Mouse (Mus musculus): ENCODE data around the gene Npcd. TPM values are rescaled to one million over a fixed set of nuclear protein-coding genes. Genes with fewer than 3 reads are reported as not detected.
A peak's percentile ranks its signal among the peaks of the same experiment; 100 is the strongest.

The Npcd gene
- polyA plus RNA-seq, 1 experiment from 2014 or later = not detected

- ATAC-seq (ENCODE audit: low read depth) = no peak
- no peaks in the 10 kb centered on the region for H3K9me3 ChIP-seq (ENCODE audit: control insufficient read depth, low read length)
- H3K4me2 ChIP-seq (ENCODE audit: low read depth, low read length) = no peak overlapping the region
- H3K27me3 ChIP-seq (replicated peaks; ENCODE audit: control insufficient read depth, insufficient read depth, low read length) = no peaks in the 10 kb centered on the region
- DNase-seq (ENCODE audit: low spot score) = no peak
- no peaks in the 10 kb centered on the region for H3K4me1 ChIP-seq (ENCODE audit: control insufficient read depth, insufficient read depth, low read length)
- no peak overlapping the region for H3K4me3 ChIP-seq (ENCODE audit: low read depth, low read length)
- H3K36me3 ChIP-seq (ENCODE audit: control insufficient read depth, insufficient read depth, low read length) = no peaks in the 10 kb centered on the region
- 28% methylated on average over 19 of the region's 19 CpGs for WGBS
- no peak overlapping the region for H3K9ac ChIP-seq (ENCODE audit: low read depth, low read length)
- no peak overlapping the region for H3K27ac ChIP-seq (replicated peaks; ENCODE audit: low read depth, low read length)
Observed at GRCm38 (mm10) chr15:79792455-79792854, 41.6 kb downstream of the Npcd start.

DNA sequence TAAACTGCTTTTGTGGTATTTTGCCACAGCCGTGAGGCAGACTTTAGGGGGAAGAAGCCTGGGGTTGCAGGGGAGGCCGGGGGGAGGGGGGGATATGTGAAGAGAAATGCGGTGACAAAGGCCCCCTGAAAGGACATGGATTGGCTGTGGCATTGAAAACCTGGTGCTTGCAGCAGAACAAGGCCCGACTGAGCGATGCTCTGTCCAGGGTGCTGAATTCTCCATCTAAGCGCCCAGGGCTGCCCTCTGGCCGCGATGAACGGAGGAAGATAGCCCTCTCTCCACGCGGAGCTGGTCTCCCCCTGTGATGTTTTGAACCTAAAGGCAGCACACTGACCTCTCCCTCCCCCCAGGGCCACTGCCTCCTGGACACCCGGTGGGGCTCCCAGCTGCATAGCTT, 42.5 kb downstream of the Npcd start:
- Histone ChIP-seq H3K4me3 (ENCODE audit: low read depth, low read length) (no peak overlapping the region), H3K4me2 (ENCODE audit: low read depth, low read length) (no peak overlapping the region), H3K27ac (replicated peaks; ENCODE audit: low read depth, low read length) (no peak overlapping the region), H3K4me1 (ENCODE audit: control insufficient read depth, insufficient read depth, low read length) (no peaks in the 10 kb centered on the region), H3K36me3 (ENCODE audit: control insufficient read depth, insufficient read depth, low read length) (no peaks in the 10 kb centered on the region), H3K9me3 (ENCODE audit: control insufficient read depth, low read length) (no peaks in the 10 kb centered on the region), H3K9ac (ENCODE audit: low read depth, low read length) (no peak overlapping the region), H3K27me3 (replicated peaks; ENCODE audit: control insufficient read depth, insufficient read depth, low read length) (no peaks in the 10 kb centered on the region)
- ATAC-seq (ENCODE audit: low read depth) = no peak
- DNase-seq (ENCODE audit: low spot score) = peak; percentile 74
- WGBS = 6% methylated on average over 6 of the region's 12 CpGs

DNA sequence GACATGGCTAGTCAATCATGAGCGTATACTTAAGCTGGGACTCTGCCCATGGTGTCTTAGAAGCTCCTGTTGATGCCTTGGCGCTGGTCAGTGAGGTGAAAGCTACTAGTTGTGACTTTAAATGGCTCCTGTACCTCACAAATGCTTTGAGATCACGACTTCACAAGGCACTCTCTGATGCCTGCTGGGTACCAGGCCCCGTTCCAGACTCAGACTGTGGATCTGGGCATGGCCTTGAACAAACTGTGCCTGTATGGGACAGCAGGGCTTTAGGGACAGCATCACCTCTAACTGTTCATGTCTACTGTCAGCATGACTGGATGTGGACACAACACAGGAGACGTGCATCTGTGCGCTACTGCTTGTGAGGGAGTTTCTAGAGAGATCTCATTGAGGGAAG, 43.1 kb downstream of the Npcd start:
- no peaks in the 10 kb centered on the region for H3K4me1 ChIP-seq (ENCODE audit: control insufficient read depth, insufficient read depth, low read length)
- no peak overlapping the region for H3K9ac ChIP-seq (ENCODE audit: low read depth, low read length)
- no peaks in the 10 kb centered on the region for H3K27me3 ChIP-seq (replicated peaks; ENCODE audit: control insufficient read depth, insufficient read depth, low read length)
- no peak overlapping the region for H3K27ac ChIP-seq (replicated peaks; ENCODE audit: low read depth, low read length)
- no peak overlapping the region for H3K4me2 ChIP-seq (ENCODE audit: low read depth, low read length)
- 76% methylated on average over 6 of the region's 6 CpGs for WGBS
- ATAC-seq (ENCODE audit: low read depth) = no peak
- no peaks in the 10 kb centered on the region for H3K9me3 ChIP-seq (ENCODE audit: control insufficient read depth, low read length)
- no peak for DNase-seq (ENCODE audit: low spot score)
- no peak overlapping the region for H3K4me3 ChIP-seq (ENCODE audit: low read depth, low read length)
- no peaks in the 10 kb centered on the region for H3K36me3 ChIP-seq (ENCODE audit: control insufficient read depth, insufficient read depth, low read length)

GRCm38 (mm10) chr15:79790111-79790510, 43.9 kb downstream of the Npcd start:
- Histone ChIP-seq H3K9me3 (ENCODE audit: control insufficient read depth, low read length) (no peaks in the 10 kb centered on the region), H3K4me3 (ENCODE audit: low read depth, low read length) (no peak overlapping the region), H3K27ac (replicated peaks; ENCODE audit: low read depth, low read length) (no peak overlapping the region), H3K9ac (ENCODE audit: low read depth, low read length) (no peak overlapping the region), H3K4me2 (ENCODE audit: low read depth, low read length) (no peak overlapping the region), H3K36me3 (ENCODE audit: control insufficient read depth, insufficient read depth, low read length) (no peaks in the 10 kb centered on the region), H3K27me3 (replicated peaks; ENCODE audit: control insufficient read depth, insufficient read depth, low read length) (no peaks in the 10 kb centered on the region), H3K4me1 (ENCODE audit: control insufficient read depth, insufficient read depth, low read length) (no peaks in the 10 kb centered on the region)
- ATAC-seq (ENCODE audit: low read depth) (no peak), DNase-seq (ENCODE audit: low spot score) (no peak)
- WGBS = 58% methylated on average over 8 of the region's 8 CpGs

DNA sequence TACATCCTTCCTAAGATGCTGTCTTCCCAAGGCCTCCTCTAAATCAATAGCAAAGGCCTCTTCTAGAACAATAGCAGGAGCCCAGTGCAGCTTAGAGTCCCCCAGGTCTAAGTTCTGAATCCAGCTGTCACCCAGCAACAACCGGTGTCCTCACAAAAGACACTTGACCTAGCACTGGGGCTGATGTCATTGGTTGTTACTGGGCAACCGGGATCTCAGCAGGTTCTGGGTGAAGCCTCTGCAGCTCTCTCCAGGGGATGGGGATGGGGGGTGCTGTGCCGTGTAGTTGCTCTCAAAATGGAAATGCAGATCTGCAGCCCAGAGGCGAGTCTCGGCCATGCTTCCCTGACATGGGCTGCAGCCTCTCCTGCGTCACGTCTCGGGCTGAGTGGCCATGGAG, 46.2 kb downstream of the Npcd start:
- H3K9ac ChIP-seq (ENCODE audit: low read depth, low read length) = no peak overlapping the region
- no peaks in the 10 kb centered on the region for H3K27me3 ChIP-seq (replicated peaks; ENCODE audit: control insufficient read depth, insufficient read depth, low read length)
- WGBS = 56% methylated on average over 8 of the region's 8 CpGs
- no peaks in the 10 kb centered on the region for H3K4me1 ChIP-seq (ENCODE audit: control insufficient read depth, insufficient read depth, low read length)
- H3K4me3 ChIP-seq (ENCODE audit: low read depth, low read length) = no peak overlapping the region
- ATAC-seq (ENCODE audit: low read depth) = no peak; the same call in 1 of the 2 replicates
- no peaks in the 10 kb centered on the region for H3K36me3 ChIP-seq (ENCODE audit: control insufficient read depth, insufficient read depth, low read length)
- H3K27ac ChIP-seq (replicated peaks; ENCODE audit: low read depth, low read length) = no peak overlapping the region
- DNase-seq (ENCODE audit: low spot score) = no peak
- no peaks in the 10 kb centered on the region for H3K9me3 ChIP-seq (ENCODE audit: control insufficient read depth, low read length)
- H3K4me2 ChIP-seq (ENCODE audit: low read depth, low read length) = no peak overlapping the region

GRCm38 (mm10) chr15:79785056-79785455, 49.0 kb downstream of the Npcd start:
- Histone ChIP-seq H3K4me3 (ENCODE audit: low read depth, low read length) (no peak overlapping the region), H3K9ac (ENCODE audit: low read depth, low read length) (no peak overlapping the region), H3K4me2 (ENCODE audit: low read depth, low read length) (no peak overlapping the region), H3K36me3 (ENCODE audit: control insufficient read depth, insufficient read depth, low read length) (no peaks in the 10 kb centered on the region), H3K27ac (replicated peaks; ENCODE audit: low read depth, low read length) (no peak overlapping the region), H3K4me1 (ENCODE audit: control insufficient read depth, insufficient read depth, low read length) (no peaks in the 10 kb centered on the region), H3K27me3 (replicated peaks; ENCODE audit: control insufficient read depth, insufficient read depth, low read length) (no peaks in the 10 kb centered on the region), H3K9me3 (ENCODE audit: control insufficient read depth, low read length) (no peaks in the 10 kb centered on the region)
- 54% methylated on average over 1 of the region's 1 CpGs for WGBS
- DNase-seq (ENCODE audit: low spot score) = no peak
- ATAC-seq (ENCODE audit: low read depth) = no peak

GRCm38 (mm10) chr15:79777749-79778148, 56.3 kb downstream of the Npcd start, which contains the start of gene Dnal4:
Gene Dnal4 (minus strand): TSS chr15:79777849.
- Histone ChIP-seq H3K9me3 (ENCODE audit: control insufficient read depth, low read length) (no peaks in the 10 kb centered on the region), H3K27ac (replicated peaks; ENCODE audit: low read depth, low read length) (no peak within 1 kb of the TSS), H3K4me1 (ENCODE audit: control insufficient read depth, insufficient read depth, low read length) (peaks cover 10% of the 10 kb centered on the region), H3K4me2 (ENCODE audit: low read depth, low read length) (no peak within 1 kb of the TSS), H3K9ac (ENCODE audit: low read depth, low read length) (no peak within 1 kb of the TSS), H3K4me3 (ENCODE audit: low read depth, low read length) (no peak within 1 kb of the TSS), H3K27me3 (replicated peaks; ENCODE audit: control insufficient read depth, insufficient read depth, low read length) (no peaks in the 10 kb centered on the region), H3K36me3 (ENCODE audit: control insufficient read depth, insufficient read depth, low read length) (no peaks in the 10 kb centered on the region)
- no peak for ATAC-seq (ENCODE audit: low read depth)
- DNase-seq (ENCODE audit: low spot score) = no peak

- ATAC-seq (ENCODE audit: low read depth) (no peak), DNase-seq (ENCODE audit: low spot score) (no peak)
- Histone ChIP-seq H3K4me2 (ENCODE audit: low read depth, low read length) (no peak overlapping the region), H3K36me3 (ENCODE audit: control insufficient read depth, insufficient read depth, low read length) (no peaks in the 10 kb centered on the region), H3K4me3 (ENCODE audit: low read depth, low read length) (no peak overlapping the region), H3K4me1 (ENCODE audit: control insufficient read depth, insufficient read depth, low read length) (peaks cover 10% of the 10 kb centered on the region), H3K9ac (ENCODE audit: low read depth, low read length) (no peak overlapping the region), H3K9me3 (ENCODE audit: control insufficient read depth, low read length) (no peaks in the 10 kb centered on the region), H3K27me3 (replicated peaks; ENCODE audit: control insufficient read depth, insufficient read depth, low read length) (no peaks in the 10 kb centered on the region), H3K27ac (replicated peaks; ENCODE audit: low read depth, low read length) (no peak overlapping the region)
- 65% methylated on average over 7 of the region's 7 CpGs for WGBS
Observed at GRCm38 (mm10) chr15:79775662-79776061, 58.4 kb downstream of the Npcd start.

GRCm38 (mm10) chr15:79774117-79775027, 59.7 kb downstream of the Npcd start:
- Histone ChIP-seq H3K9ac (ENCODE audit: low read depth, low read length) (peak overlapping the region; percentile 77), H3K27ac (replicated peaks; ENCODE audit: low read depth, low read length) (peak overlapping the region; percentile 79)
- under 1% methylated on average over 36 of the region's 50 CpGs for WGBS

More at GRCm38 (mm10) chr15:79774117-79775027, 59.7 kb downstream of the Npcd start:
- ATAC-seq (ENCODE audit: low read depth) = peak; percentile 99
- Histone ChIP-seq H3K36me3 (ENCODE audit: control insufficient read depth, insufficient read depth, low read length) (no peaks in the 10 kb centered on the region), H3K4me1 (ENCODE audit: control insufficient read depth, insufficient read depth, low read length) (peaks cover 10% of the 10 kb centered on the region), H3K4me3 (ENCODE audit: low read depth, low read length) (peak overlapping the region; percentile 70), H3K4me2 (ENCODE audit: low read depth, low read length) (peak overlapping the region; percentile 63), H3K9me3 (ENCODE audit: control insufficient read depth, low read length) (no peaks in the 10 kb centered on the region), H3K27me3 (replicated peaks; ENCODE audit: control insufficient read depth, insufficient read depth, low read length) (no peaks in the 10 kb centered on the region)
- DNase-seq (ENCODE audit: low spot score) = peak; percentile 99

Data from embryonic facial prominence, embryonic 14.5 days (tissue).